Mouse (Mus musculus): ENCODE measurements around the gene Apod. TPM values are rescaled to one million over a fixed set of nuclear protein-coding genes. Genes with fewer than 3 reads are reported as not detected.

The Apod gene
- polyA plus RNA-seq, 1 experiment from 2014 or later = 0.11 TPM

DNA sequence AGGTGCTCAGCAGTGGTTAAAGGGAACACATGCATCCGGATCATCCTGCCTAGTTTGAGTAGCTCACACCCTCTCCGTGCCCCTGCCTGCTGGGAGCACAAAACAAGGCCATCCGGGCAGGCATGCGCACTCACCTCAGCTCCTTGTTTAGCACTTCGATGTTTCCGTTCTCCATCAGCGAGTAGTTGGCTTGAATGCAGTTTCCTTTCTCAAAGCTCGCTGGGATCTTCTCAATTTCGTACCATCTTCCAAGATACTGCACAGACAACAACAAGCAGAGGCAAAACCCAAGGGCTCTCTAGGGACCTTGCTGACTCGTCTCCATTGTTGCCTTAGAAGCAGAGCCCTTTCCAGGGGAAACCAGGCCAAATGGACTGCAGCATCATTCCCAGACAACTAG, 11.3 kb downstream of the Apod start:
- H3K4me3 ChIP-seq (ENCODE audit: low read depth, low read length) = no peak overlapping the region
- H3K4me1 ChIP-seq (ENCODE audit: insufficient read depth) = no peaks in the 10 kb centered on the region; the same call in 1 of the 2 replicates
- DNase-seq (no peak), ATAC-seq (no peak)
- no peaks in the 10 kb centered on the region for H3K27me3 ChIP-seq (ENCODE audit: insufficient read depth, low read length)
- TF ChIP-seq EP300 (IDR thresholded peaks at IDR 0.05; ENCODE audit: low read depth) = no peak
- no peak for TF ChIP-seq CTCF (IDR thresholded peaks at IDR 0.05; ENCODE audit: low read depth)
- no peaks in the 10 kb centered on the region for H3K9me3 ChIP-seq (ENCODE audit: low read length)
- WGBS (ENCODE audit: insufficient replicate concordance) = 69% methylated on average over 10 of the region's 10 CpGs
- H3K27ac ChIP-seq (ENCODE audit: low read depth) = no peak overlapping the region
- H3K4me2 ChIP-seq (ENCODE audit: low read depth, low read length) = no peak overlapping the region
- H3K36me3 ChIP-seq (replicated peaks; ENCODE audit: insufficient read depth, low read length) = no peaks in the 10 kb centered on the region
- H3K9ac ChIP-seq (replicated peaks) = no peak overlapping the region

GRCm38 (mm10) chr16:31300883-31301532, 13.6 kb downstream of the Apod start:
- Histone ChIP-seq H3K9ac (replicated peaks) (no peak overlapping the region), H3K27ac (ENCODE audit: low read depth) (no peak overlapping the region), H3K4me2 (ENCODE audit: low read depth, low read length) (no peak overlapping the region), H3K36me3 (replicated peaks; ENCODE audit: insufficient read depth, low read length) (no peaks in the 10 kb centered on the region), H3K27me3 (ENCODE audit: insufficient read depth, low read length) (no peaks in the 10 kb centered on the region), H3K9me3 (ENCODE audit: low read length) (no peaks in the 10 kb centered on the region), H3K4me3 (ENCODE audit: low read depth, low read length) (no peak overlapping the region), H3K4me1 (ENCODE audit: insufficient read depth) (no peaks in the 10 kb centered on the region; the same call in 1 of the 2 replicates)
- TF ChIP-seq EP300 (IDR thresholded peaks at IDR 0.05; ENCODE audit: low read depth) (no peak), CTCF (IDR thresholded peaks at IDR 0.05; ENCODE audit: low read depth) (no peak)
- WGBS (ENCODE audit: insufficient replicate concordance) = 52% methylated on average over 6 of the region's 6 CpGs
- ATAC-seq (no peak), DNase-seq (no peak)

DNA sequence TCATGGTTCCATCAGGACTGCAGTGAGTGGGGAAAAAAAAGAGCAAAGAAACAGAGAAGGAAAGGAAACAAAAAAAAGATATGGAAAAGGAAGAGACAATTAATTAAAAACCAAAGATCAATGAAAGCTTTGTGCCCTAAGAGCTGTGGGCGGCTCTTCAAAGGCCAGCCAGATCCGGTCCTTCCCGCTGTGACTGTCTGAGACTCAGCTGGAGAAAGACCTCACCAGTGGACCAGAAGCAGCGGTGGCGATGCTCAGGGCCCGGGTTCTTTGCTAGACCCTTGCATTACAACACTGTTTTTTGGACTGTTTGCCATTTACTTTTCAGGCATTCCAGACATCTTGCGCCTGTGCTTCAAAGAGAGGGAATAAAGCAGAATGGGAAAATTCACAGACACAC, 14.1 kb downstream of the Apod start:
- Histone ChIP-seq H3K27me3 (ENCODE audit: insufficient read depth, low read length) (no peaks in the 10 kb centered on the region), H3K9me3 (ENCODE audit: low read length) (no peaks in the 10 kb centered on the region), H3K4me3 (ENCODE audit: low read depth, low read length) (no peak overlapping the region), H3K4me1 (ENCODE audit: insufficient read depth) (no peaks in the 10 kb centered on the region; the same call in 1 of the 2 replicates), H3K4me2 (ENCODE audit: low read depth, low read length) (no peak overlapping the region), H3K27ac (ENCODE audit: low read depth) (no peak overlapping the region), H3K36me3 (replicated peaks; ENCODE audit: insufficient read depth, low read length) (no peaks in the 10 kb centered on the region), H3K9ac (replicated peaks) (no peak overlapping the region)
- ATAC-seq (no peak), DNase-seq (no peak)
- TF ChIP-seq CTCF (IDR thresholded peaks at IDR 0.05; ENCODE audit: low read depth) = no peak
- TF ChIP-seq EP300 (IDR thresholded peaks at IDR 0.05; ENCODE audit: low read depth) = no peak
- WGBS (ENCODE audit: insufficient replicate concordance) = 48% methylated on average over 7 of the region's 7 CpGs

GRCm38 (mm10) chr16:31299960-31300353, 14.7 kb downstream of the Apod start:
- no peaks in the 10 kb centered on the region for H3K36me3 ChIP-seq (replicated peaks; ENCODE audit: insufficient read depth, low read length)
- TF ChIP-seq CTCF (IDR thresholded peaks at IDR 0.05; ENCODE audit: low read depth) (no peak), EP300 (IDR thresholded peaks at IDR 0.05; ENCODE audit: low read depth) (no peak)
- H3K9ac ChIP-seq (replicated peaks) = no peak overlapping the region
- DNase-seq (no peak), ATAC-seq (no peak)
- H3K4me1 ChIP-seq (ENCODE audit: insufficient read depth) = no peaks in the 10 kb centered on the region; the same call in 1 of the 2 replicates
- no peaks in the 10 kb centered on the region for H3K9me3 ChIP-seq (ENCODE audit: low read length)
- H3K27ac ChIP-seq (ENCODE audit: low read depth) = no peak overlapping the region
- H3K4me2 ChIP-seq (ENCODE audit: low read depth, low read length) = no peak overlapping the region
- H3K27me3 ChIP-seq (ENCODE audit: insufficient read depth, low read length) = no peaks in the 10 kb centered on the region
- no peak overlapping the region for H3K4me3 ChIP-seq (ENCODE audit: low read depth, low read length)
- 74% methylated on average over 3 of the region's 3 CpGs for WGBS (ENCODE audit: insufficient replicate concordance)

DNA sequence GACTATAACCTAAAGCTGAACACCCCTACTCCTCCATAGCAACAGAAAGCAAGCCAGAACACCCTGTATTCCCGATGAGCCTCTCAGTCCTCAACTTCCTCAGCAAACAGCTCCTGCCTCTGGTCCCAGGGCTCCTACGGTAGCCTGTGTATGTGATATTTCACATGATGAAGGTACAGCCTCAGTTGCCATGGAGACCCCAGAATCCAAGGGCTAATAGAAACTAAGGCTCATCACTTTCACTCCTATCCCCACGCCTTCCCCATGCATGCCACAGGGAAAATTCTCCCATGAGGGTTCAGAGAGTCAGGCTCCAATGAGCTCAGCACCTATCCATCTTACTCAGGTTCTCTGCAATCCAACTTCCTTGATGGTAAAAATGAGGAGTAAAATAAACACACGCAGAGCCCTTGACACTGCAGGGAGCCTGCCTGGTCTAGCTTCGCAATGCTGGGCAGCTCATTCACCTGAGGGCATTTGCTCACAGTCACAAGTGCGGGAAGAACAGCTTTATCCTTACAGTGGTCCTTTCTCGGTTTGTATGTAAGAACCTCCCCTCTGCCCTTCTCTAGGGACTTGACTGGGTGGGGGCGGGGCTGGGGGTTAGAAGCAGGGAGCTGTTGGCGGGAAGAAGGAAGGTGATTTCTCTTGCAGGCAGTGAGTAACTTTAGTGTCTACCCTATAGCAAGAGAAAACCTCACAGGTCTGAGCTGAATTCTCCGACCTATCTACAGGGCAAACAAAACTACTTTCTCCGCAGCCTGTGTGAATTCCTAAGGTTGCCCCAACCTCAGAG, 15.2 kb downstream of the Apod start:
- DNase-seq (no peak), ATAC-seq (no peak)
- Histone ChIP-seq H3K9ac (replicated peaks) (no peak overlapping the region), H3K36me3 (replicated peaks; ENCODE audit: insufficient read depth, low read length) (no peaks in the 10 kb centered on the region), H3K9me3 (ENCODE audit: low read length) (no peaks in the 10 kb centered on the region), H3K4me1 (ENCODE audit: insufficient read depth) (no peaks in the 10 kb centered on the region; the same call in 1 of the 2 replicates), H3K4me3 (ENCODE audit: low read depth, low read length) (no peak overlapping the region), H3K27me3 (ENCODE audit: insufficient read depth, low read length) (no peaks in the 10 kb centered on the region), H3K27ac (ENCODE audit: low read depth) (no peak overlapping the region), H3K4me2 (ENCODE audit: low read depth, low read length) (no peak overlapping the region)
- TF ChIP-seq EP300 (IDR thresholded peaks at IDR 0.05; ENCODE audit: low read depth) (no peak), CTCF (IDR thresholded peaks at IDR 0.05; ENCODE audit: low read depth) (no peak)
- WGBS (ENCODE audit: insufficient replicate concordance) = 67% methylated on average over 11 of the region's 11 CpGs

- ATAC-seq = no peak
- Histone ChIP-seq H3K9ac (replicated peaks) (no peak overlapping the region), H3K4me1 (ENCODE audit: insufficient read depth) (no peaks in the 10 kb centered on the region; the same call in 1 of the 2 replicates), H3K9me3 (ENCODE audit: low read length) (no peaks in the 10 kb centered on the region), H3K4me3 (ENCODE audit: low read depth, low read length) (no peak overlapping the region), H3K27ac (ENCODE audit: low read depth) (no peak overlapping the region), H3K4me2 (ENCODE audit: low read depth, low read length) (no peak overlapping the region), H3K36me3 (replicated peaks; ENCODE audit: insufficient read depth, low read length) (no peaks in the 10 kb centered on the region), H3K27me3 (ENCODE audit: insufficient read depth, low read length) (no peaks in the 10 kb centered on the region)
- 50% methylated on average over 7 of the region's 7 CpGs for WGBS (ENCODE audit: insufficient replicate concordance)
- TF ChIP-seq EP300 (IDR thresholded peaks at IDR 0.05; ENCODE audit: low read depth) (no peak), CTCF (IDR thresholded peaks at IDR 0.05; ENCODE audit: low read depth) (no peak)
- DNase-seq = no peak
These were observed 17.5 kb downstream of the Apod start for GRCm38 (mm10) chr16:31297113-31297512.
